Comparison of ENCODE assay signal across 8 mouse cellular contexts in the genomic region with DNA sequence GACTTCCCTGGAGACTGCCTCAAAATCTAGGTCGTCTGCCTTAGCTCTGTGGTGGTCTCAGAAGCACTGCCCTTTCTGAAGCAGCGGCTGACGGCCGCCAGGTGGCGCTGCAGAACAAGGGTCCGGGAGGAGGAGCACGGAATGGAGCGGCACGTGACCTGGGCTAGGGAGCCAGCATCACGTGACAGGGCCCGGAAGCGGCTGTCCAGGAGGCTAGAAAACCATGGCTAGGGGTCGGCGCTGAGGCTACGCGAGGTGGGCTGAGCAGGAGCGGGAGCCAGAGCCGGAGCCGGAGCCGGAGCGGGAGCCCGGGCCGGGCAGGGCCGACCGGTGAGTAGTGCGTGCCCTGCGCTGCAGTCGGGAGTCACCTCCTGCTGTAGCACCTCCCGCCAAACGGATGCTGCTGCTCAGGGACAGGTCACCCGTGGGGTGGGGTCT. TPM values are rescaled to one million over a fixed set of nuclear protein-coding genes. Genes with fewer than 3 reads are reported as not detected.
DNase-seq lines count a peak whose midpoint lies in the region; ATAC-seq lines count a peak whose summit lies in the region.

A gene (plus strand): TSS at position 192 of the 438 bp plus-strand sequence.

- H3K4me2 ChIP-seq in hindbrain, embryonic 13.5 days = peak within 1 kb of the TSS; percentile 96

- H3K27me3 ChIP-seq in hindbrain, embryonic 13.5 days = 0 out of 2 replicates have a peak, but pooled peaks cover 3% of the 10 kb centered on the region

- H3K9me3 ChIP-seq in hindbrain, embryonic 13.5 days = no peaks in the 10 kb centered on the region

- peaks cover 31% of the 10 kb centered on the region for H3K4me1 ChIP-seq in hindbrain, embryonic 13.5 days (replicated peaks)

- ATAC-seq in hindbrain, embryonic 13.5 days (ENCODE audit: low FRiP score) = peak; percentile 94

- 1% methylated on average over 31 of the region's 31 CpGs for WGBS in hindbrain, embryonic 13.5 days

- H3K27ac ChIP-seq in hindbrain, embryonic 13.5 days = peak within 1 kb of the TSS; percentile 72

- H3K4me3 ChIP-seq in hindbrain, embryonic 13.5 days = peak within 1 kb of the TSS; percentile 84

- H3K36me3 ChIP-seq in hindbrain, embryonic 13.5 days = no peaks in the 10 kb centered on the region

- peak; percentile 91 for DNase-seq in Muller cell, postnatal 12 days (ENCODE audit: inconsistent ontology term)
- DNase-seq in cerebellum, adult 9-11 months = peak; percentile 93
- peak; percentile 87 to 97 for DNase-seq in frontal cortex, postnatal 10 days (ENCODE audit: low spot score in 2 of 2)
- peak; percentile 98 to 99 for DNase-seq in layer of hippocampus, postnatal 25 days (ENCODE audit: extremely low spot score in 1 of 2, low spot score in 1 of 2)
- DNase-seq in lung, postnatal 25 days (ENCODE audit: low spot score) = peak; percentile 95
- peak; percentile 97 for DNase-seq in retina, embryonic 14.5 days (ENCODE audit: low spot score)
- peak; percentile 100 for DNase-seq in thymus, postnatal 4 days

- H3K9ac ChIP-seq in hindbrain, embryonic 13.5 days = peak within 1 kb of the TSS; percentile 88

RNA-seq across cellular contexts. Expression of the gene that starts here (rescaled TPM):
- 3.2 and 3.5 TPM in 2 replicates for polyA plus RNA-seq in hindbrain, embryonic 13.5 days (2015; fragmentation: Nextera tagmentation; extraction: Ambion mirVana)
- total RNA-seq in layer of hippocampus, postnatal 25 days (2021) = 10 to 100 TPM; 59.3 to 61.5 TPM

Comparison
In these comparisons a context has a peak if more than half of its experiments do, and no peak if none do; other contexts are left out.
1. Peak in every context shown above with its lines: DNase-seq, ATAC-seq, H3K4me3 ChIP-seq and H3K27ac ChIP-seq.